Mouse (Mus musculus) small intestine, adult 2 months (tissue): ENCODE measurements around the gene Pmepa1.

Experiments used
- CTCF ChIP-seq: fragments of 200-500 bp; IDR thresholded peaks from 2 replicates; pipeline ENCODE4 v1.5.1; 2012; ENCODE audit warnings: low read depth, mild to moderate bottlenecking, control low read depth, inconsistent platforms, low read length, moderate library complexity, mixed read lengths; ENCODE audit not compliant: insufficient replicate concordance, insufficient read length; ENCODE audit errors: extremely low read depth
- POLR2A ChIP-seq: fragments of 200-500 bp; IDR thresholded peaks from 2 replicates; pipeline ENCODE4 v1.6.1; 2012; ENCODE audit warnings: low read depth, mild to moderate bottlenecking, control low read depth, inconsistent platforms, low read length, moderate library complexity

GRCm38 (mm10) chr2:173266349-173267112 is 9.8 kb downstream of the Pmepa1 start:
- TF ChIP-seq CTCF (no peak), POLR2A (no peak)
